Mouse (Mus musculus) heart, adult 8-10 months (tissue): ENCODE measurements around the gene Rundc3a. TPM values are rescaled to one million over a fixed set of nuclear protein-coding genes. Genes with fewer than 3 reads are reported as not detected.
"Not testable (repeated sequence)": the region's sequence is repeated elsewhere in the genome, so short reads cannot be mapped to it uniquely, and the experiment has no call there.

Experiments
- DNase-seq: peaks from one replicate; pipeline ENCODE4 v3.0.0; 2022; ENCODE audit warnings: low spot score
- total RNA-seq, 4 experiments: library from RNA; stranded (reverse); gene quantifications; 2 replicates each; pipeline ENCODE4 v1.2.4; 2022

Rundc3a gene
- total RNA-seq, 4 experiments from 2014 or later = 0.16 TPM; not detected in 3

GRCm38 (mm10) chr11:102367504-102368280 lies 25.5 kb upstream of the Rundc3a start:
- DNase-seq = no peak

DNA sequence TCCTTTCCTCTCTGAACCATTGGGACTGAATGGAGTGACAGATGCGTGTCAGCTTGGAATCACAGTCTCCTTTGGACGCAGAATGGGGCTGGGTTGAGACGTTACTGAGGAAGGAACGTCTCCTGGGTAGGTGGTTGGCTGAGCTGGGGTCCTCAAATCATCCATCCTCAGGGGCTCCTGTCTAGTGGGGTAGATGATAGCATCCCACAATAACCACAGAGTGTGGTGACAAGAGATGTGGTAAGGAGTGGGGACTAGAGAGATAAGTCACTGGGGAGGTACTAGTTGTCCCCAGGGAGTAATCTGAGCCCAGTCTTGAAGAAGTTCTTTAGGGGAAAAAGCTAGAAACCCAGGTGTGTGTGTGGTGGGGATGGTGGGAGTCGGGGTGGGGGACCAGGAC lies 24.9 kb upstream of the Rundc3a start:
- DNase-seq = no peak

DNA sequence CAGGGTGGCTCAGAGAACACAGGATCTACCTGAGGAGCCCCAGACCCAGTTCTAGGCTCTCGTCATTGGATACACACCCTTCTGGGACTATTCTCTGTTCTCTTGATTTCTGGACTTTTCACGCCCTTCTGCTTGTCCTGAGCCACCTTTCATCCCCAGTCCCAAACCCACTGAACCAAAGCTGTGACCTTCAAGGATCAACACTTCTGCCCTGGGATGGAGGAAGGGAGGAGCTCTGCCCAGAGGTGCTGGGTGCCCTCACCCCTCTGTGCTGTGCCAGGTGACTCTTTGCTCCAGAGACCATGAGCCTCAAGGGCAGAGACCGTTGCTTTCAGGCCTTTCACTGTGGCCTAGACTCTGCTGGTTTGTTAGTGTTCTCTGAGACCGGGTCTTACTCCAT lies 23.9 kb upstream of the Rundc3a start:
- DNase-seq = no peak

GRCm38 (mm10) chr11:102370285-102370684 lies 22.9 kb upstream of the Rundc3a start:
- DNase-seq = no peak

DNA sequence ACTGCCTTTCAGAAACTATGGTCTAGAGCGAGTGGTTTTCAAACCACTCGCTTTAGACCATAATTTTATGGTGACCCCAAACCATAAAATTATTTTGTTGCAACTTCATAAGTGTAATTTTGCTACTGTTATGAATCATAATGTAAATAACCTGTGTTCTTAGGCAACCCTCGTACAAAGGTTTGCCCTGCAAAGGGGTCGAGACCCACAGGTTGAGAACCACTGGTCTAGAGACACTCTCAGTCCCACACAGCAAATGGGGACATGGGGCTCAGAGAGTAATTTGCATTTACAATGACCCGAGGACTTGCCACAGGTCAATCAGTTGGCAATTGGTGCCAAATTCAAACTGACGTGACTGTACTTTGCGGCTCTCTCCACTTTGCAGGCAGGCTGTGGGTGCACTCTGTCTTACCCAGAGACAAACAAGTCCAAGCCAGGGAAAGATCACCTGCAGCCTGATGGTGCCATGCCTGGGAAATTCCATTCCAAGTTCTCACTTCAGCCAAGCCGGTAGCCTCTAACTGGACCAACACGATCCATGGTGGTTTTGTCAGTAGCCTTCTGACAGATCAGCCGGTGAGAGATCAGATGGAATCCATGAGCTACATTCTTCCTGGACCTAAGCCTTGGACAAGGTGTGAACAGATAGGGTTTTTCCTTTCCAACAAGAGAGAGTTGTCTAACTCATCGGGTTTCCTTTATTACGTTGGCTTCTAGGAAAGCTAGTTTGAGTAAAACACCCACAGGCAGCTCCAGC lies 21.1 kb upstream of the Rundc3a start:
- no peak for DNase-seq

- no peak for DNase-seq
Measured at GRCm38 (mm10) chr11:102372936-102373335, 20.3 kb upstream of the Rundc3a start.

- no peak for DNase-seq
Measured at GRCm38 (mm10) chr11:102373646-102374045, 19.6 kb upstream of the Rundc3a start.

DNA sequence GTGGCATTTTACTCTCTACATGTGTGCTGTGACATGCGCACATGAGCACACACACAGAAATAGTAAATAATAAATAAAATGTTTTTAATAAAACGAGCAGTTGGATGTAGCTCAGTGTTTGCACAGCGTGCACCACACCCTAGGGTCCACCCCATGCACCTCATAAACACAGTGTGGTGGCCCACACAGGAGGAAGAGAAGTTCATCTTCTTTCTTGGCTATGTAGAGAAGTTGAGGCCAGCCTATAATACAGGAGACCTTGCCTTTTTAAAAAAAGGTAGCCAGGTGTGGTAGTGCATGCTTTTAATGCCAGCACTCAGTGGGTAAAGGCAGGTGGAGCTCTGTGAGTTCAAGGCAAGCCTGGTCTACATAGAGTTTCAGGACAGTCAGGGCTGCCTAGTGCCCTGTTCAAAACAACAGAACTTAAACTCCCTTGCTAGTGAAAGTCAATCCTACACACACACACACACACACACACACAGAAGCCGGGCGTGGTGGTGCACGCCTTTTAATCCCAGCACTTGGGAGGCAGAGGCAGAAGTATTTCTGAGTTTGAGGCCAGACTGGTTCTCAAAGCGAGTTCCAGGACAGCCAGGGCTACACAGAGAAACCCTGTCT lies 19.0 kb upstream of the Rundc3a start:
- no peak for DNase-seq

DNA sequence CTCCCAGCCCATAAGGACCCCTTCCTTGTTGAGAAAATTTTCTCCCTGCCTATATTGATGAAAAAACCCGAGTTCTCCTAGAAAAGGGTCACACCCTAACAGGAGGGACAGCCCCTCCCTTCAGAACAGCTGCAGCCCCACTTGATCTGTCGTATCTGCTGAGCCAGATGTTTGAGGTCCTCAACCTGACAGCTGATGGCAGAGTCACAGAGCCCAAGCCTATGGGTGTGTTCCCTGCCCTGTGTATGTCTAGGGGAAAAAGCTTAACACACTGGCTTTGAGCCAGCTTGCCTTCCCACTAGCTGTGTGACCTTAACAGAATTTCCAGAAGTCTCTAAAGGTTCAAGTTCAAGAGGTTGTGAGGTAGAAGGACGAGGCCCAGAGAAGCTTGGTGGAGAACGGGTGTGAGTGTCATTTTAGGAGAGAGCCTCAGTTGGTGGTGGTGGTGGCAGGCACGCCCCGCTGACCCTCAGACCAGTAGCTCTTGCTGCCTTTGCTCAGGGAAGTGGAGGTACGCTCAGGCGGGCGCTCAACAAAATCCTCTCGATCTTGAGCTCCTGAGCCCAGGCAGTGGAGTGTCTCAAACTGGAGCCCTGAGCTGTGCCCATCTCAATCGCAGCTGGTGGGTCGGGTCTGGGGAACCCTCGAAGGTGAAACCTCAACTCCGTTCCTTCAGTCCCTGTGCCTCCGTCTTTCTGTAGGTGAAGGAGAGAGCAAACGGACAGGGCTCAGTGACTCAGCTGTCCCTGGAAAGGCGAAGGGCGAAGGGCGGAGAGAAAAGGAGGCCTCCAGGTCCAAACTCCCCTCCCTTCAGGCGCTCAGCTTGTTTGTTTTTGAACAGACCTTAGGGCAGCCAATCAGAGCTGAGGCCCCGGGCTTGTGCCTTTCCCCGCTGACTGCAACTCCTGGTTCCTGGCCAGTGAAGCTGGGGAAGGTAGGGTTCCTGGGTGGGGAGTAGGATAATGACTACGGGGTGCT lies 17.7 kb upstream of the Rundc3a start:
- peak; percentile 44 for DNase-seq

DNA sequence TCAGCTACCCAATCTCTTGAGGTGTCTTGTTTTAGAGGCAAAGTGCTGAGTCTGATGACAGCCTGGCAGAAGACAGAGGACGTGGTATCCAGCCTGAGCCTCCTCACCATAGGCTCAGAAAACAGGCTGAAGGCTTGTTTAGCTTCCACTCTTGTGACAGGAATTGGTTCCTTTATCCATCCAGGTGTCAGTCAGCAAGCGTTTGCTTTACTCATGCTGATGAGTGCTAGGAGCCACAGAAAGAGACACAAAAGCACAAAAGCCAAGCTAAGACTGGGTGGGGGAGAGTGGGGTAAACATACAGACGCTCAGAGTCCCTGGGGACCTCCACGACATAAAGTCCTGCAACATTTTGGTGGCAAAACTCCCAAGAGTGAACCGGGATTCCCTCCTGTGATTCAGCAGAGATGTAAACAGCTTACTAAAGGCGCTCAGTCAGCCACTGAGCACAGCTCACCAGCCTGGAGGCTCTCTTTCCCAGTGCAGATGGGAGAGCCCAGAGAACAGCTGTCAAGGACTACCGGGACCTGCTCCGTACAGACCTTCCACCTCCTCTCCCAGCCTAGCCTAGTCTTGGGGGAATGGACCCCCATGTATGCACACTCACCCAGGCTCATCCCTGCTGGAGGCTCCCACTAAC lies 16.9 kb upstream of the Rundc3a start:
- DNase-seq = no peak

DNA sequence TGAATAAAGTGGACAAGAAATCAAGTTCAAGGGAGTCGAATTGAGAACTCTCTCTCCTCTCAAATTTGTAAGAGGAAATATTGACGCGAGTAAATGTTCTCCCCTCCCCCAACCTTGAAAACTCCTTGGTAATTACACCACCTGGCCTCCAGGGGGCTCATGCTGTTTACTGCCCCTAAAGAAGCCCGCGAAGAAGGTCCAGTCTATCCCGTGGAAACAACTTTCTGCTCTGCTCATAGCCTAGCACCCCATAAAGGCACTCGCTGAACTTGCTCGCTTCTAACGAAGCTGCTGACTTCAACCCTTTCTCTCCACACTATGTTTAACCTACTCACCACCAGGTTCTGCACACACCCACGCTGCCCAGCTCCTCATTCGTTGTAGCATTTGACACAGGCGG lies 16.0 kb upstream of the Rundc3a start:
- DNase-seq = no peak

- no peak for DNase-seq
Measured at GRCm38 (mm10) chr11:102380091-102380490, 13.1 kb upstream of the Rundc3a start.

DNA sequence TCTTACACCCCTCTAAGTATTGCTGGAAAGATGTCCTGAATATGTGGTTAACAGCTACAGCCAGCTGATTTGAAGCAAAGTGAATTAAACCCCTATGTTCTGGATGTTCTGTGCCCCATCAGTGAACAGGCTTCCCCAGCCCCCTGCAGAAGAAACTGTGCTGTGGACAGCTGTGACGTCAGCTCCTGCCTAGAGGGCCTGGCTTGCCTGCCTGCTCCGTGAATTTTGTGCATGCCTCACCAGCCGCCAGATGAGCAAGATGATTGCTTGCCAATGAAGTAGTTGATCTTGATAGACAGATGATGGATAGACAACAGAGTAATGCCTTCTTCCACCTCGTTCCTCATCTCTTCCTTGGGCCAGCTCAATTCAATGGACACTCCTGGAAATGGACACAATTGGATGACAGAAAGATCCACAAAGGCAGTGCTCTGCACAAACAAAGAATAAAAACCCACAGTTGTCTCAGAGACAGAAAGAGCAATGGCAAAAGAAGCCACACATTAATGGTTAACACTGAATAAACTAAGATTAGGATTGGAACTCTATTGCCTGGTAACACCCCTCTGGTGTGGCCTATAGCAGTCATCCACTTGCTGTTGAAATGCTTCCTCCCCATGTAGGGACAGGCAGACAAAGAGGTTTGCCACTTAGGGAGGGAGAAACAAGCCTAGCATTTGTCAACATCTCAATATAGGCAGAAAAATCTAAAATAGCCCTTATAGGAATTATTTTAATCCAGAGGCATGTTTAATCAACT lies 11.7 kb upstream of the Rundc3a start:
- DNase-seq = no peak

DNA sequence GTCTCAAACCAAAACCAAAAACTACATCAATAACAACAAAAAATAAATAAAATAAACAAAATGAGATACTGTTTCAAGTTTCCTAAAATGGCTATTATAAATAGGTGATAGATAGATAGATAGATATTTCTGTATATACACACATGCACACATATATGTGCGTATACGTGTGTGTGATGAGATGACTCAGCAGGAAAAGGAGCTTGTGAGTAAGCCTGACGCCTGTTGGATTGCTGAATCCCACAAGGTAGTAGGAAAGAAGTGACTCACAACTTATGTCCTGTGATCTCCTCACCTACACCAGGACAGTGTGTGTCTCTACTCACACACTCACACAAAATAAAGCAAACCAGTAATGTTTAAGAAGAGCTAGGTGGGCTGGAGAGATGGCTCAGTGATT lies 10.4 kb upstream of the Rundc3a start:
- no peak for DNase-seq

- no peak for DNase-seq
Measured at GRCm38 (mm10) chr11:102383365-102384136, 9.7 kb upstream of the Rundc3a start.

GRCm38 (mm10) chr11:102384418-102384817 lies 8.8 kb upstream of the Rundc3a start:
- no peak for DNase-seq

- no peak for DNase-seq
Measured at GRCm38 (mm10) chr11:102385075-102385474, 8.1 kb upstream of the Rundc3a start.

- DNase-seq = no peak
Measured at GRCm38 (mm10) chr11:102386121-102386520, 7.1 kb upstream of the Rundc3a start.

DNA sequence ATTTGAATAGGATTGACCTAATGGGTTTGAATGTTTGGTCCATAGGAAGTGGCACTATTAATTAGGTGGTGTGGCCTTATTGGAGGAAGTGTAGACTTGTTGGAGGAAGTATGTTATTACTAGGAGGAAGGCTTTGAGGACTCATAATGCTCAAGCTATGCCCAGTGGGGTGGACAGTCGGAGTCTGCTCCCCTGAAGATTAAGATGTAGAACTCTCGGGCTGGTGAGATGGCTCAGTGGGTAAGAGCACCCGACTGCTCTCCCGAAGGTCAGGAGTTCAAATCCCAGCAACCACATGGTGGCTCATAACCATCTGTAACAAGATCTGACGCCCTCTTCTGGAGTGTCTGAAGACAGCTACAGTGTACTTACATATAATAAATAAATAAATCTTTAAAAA lies 3.8 kb upstream of the Rundc3a start:
- not testable (repeated sequence) for DNase-seq
